Mouse (Mus musculus): ENCODE results near the gene Il23a.

DNA sequence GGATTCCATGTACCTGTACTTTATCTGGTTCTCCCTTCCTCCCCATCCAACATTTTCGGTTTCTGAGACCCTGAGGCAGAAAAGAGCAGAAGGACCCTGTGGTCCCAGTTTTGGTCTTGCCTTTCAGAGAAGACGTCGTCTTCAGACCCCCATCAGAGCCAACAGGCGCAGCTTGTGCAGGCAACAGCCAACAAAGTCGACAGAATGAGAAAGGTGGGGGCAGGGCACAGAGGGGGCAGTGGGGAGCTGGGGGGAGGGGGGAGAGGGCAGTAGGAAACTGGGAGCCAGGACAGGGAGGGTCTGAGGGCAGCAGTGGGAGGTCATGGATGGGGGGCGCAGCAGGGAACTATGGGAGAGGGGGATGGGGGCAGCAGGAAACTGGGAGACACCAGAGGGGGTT is 20.4 kb downstream of the Il23a start:
- TF ChIP-seq CTCF (IDR thresholded peaks at IDR 0.05; ENCODE audit: low read depth) (no peak), EP300 (IDR thresholded peaks at IDR 0.05; ENCODE audit: low read depth) (no peak)

Data from heart, postnatal 0 days (tissue).